ENCODE assay signal across 18 mouse cellular contexts in the genomic region with DNA sequence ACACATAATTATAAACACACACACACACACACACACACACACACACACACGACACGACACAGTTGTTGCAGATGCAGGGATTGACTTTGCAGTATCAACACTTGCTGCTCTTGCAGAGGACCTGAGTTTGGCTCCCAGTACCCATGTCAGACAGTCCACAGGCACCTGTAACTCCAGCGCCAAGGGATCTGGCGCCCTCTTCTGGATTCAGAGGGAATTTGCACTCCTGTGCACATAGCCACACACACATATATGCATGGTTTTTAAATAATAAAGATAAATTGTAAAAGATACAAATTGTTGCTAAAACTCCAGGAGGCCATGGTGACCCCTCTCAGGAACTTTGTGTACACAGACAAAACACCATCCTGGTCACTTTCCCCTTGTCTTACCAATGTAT. TPM values are rescaled to one million over a fixed set of nuclear protein-coding genes. Genes with fewer than 3 reads are reported as not detected.
DNase-seq lines count a peak whose midpoint lies in the region; ATAC-seq and TF ChIP-seq lines count a peak whose summit lies in the region.
"Had no signal": no experiment of that assay in that cellular context is flagged by ENCODE, and none has a peak within 500 bp of the region (broad histone marks: within the 10 kb centered on the region; RNA-seq: fewer than 3 reads in every experiment).

No protein-coding gene starts in this region.

- TF ChIP-seq CTCF in intestine, postnatal 0 days (IDR thresholded peaks at IDR 0.05; ENCODE audit: low read depth), result peak; percentile 51
- peak; percentile 32 for TF ChIP-seq CTCF in midbrain, postnatal 0 days (IDR thresholded peaks at IDR 0.05)

- no peaks in the 10 kb centered on the region; the same call in 1 of the 2 replicates for H3K27me3 ChIP-seq in intestine, postnatal 0 days (replicated peaks; ENCODE audit: control insufficient read depth, insufficient read depth, low read length)
- peaks cover 9% of the 10 kb centered on the region; the same call in 1 of the 2 replicates for H3K27me3 ChIP-seq in intestine, embryonic 15.5 days (replicated peaks)
- H3K27me3 ChIP-seq in midbrain, postnatal 0 days (ENCODE audit: insufficient read depth, low read length), result peaks cover 4% of the 10 kb centered on the region; the same call in 1 of the 2 replicates
- H3K27me3 ChIP-seq in midbrain, embryonic 13.5 days, result peaks cover 31% of the 10 kb centered on the region

- H3K9me3 ChIP-seq in intestine, postnatal 0 days (ENCODE audit: control insufficient read depth), result no peaks in the 10 kb centered on the region
- H3K9me3 ChIP-seq in intestine, embryonic 15.5 days, result no peaks in the 10 kb centered on the region
- H3K9me3 ChIP-seq in midbrain, postnatal 0 days (ENCODE audit: low read length), result no peaks in the 10 kb centered on the region
- 0 out of 2 replicates have a peak, but pooled peaks cover 3% of the 10 kb centered on the region for H3K9me3 ChIP-seq in midbrain, embryonic 13.5 days
- H3K9me3 ChIP-seq: hindbrain, embryonic 13.5 days; liver, embryonic 15.5 days; neural tube, embryonic 15.5 days had no signal

- no peak overlapping the region for H3K27ac ChIP-seq in intestine, postnatal 0 days (ENCODE audit: low read depth, low read length)
- no peak overlapping the region for H3K27ac ChIP-seq in intestine, embryonic 15.5 days
- H3K27ac ChIP-seq in midbrain, postnatal 0 days (ENCODE audit: low read depth, low read length), result no peak overlapping the region
- no peak overlapping the region for H3K27ac ChIP-seq in midbrain, embryonic 13.5 days
- H3K27ac ChIP-seq: hindbrain, embryonic 13.5 days; liver, embryonic 15.5 days; neural tube, embryonic 15.5 days had no signal

- DNase-seq in midbrain, postnatal 0 days (ENCODE audit: low spot score), result no peak
- peak; percentile 66 for DNase-seq in R1 (ENCODE audit: low read depth, low spot score)
- no peak for DNase-seq in right cerebral cortex, adult 18-20 months
- DNase-seq: cerebellum, adult 18-20 months; embryo, embryonic 11 days; gastrocnemius, postnatal 36 days; layer of hippocampus, adult 9-11 months had no signal

- no peak overlapping the region for H3K9ac ChIP-seq in intestine, postnatal 0 days (ENCODE audit: low read depth, low read length)
- H3K9ac ChIP-seq in intestine, embryonic 15.5 days, result no peak overlapping the region
- H3K9ac ChIP-seq in midbrain, postnatal 0 days (replicated peaks; ENCODE audit: low read length, poor library complexity, severe bottlenecking), result no peak overlapping the region
- no peak overlapping the region for H3K9ac ChIP-seq in midbrain, embryonic 13.5 days (replicated peaks)
- H3K9ac ChIP-seq: hindbrain, embryonic 13.5 days; liver, embryonic 15.5 days; neural tube, embryonic 15.5 days had no signal

- no peaks in the 10 kb centered on the region for H3K36me3 ChIP-seq in intestine, postnatal 0 days (ENCODE audit: control insufficient read depth, insufficient read depth)
- H3K36me3 ChIP-seq in intestine, embryonic 15.5 days, result no peaks in the 10 kb centered on the region
- H3K36me3 ChIP-seq in midbrain, postnatal 0 days (ENCODE audit: insufficient read depth, low read length), result no peaks in the 10 kb centered on the region
- no peaks in the 10 kb centered on the region for H3K36me3 ChIP-seq in midbrain, embryonic 13.5 days
- H3K36me3 ChIP-seq: hindbrain, embryonic 13.5 days; liver, embryonic 15.5 days; neural tube, embryonic 15.5 days had no signal

- H3K4me3 ChIP-seq in intestine, postnatal 0 days (ENCODE audit: low read depth, low read length), result no peak overlapping the region
- no peak overlapping the region for H3K4me3 ChIP-seq in intestine, embryonic 15.5 days (replicated peaks)
- H3K4me3 ChIP-seq in midbrain, postnatal 0 days (ENCODE audit: low read depth, low read length), result no peak overlapping the region
- no peak overlapping the region for H3K4me3 ChIP-seq in midbrain, embryonic 13.5 days (replicated peaks)
- H3K4me3 ChIP-seq: hindbrain, embryonic 13.5 days; liver, embryonic 15.5 days; neural tube, embryonic 15.5 days had no signal

- no peaks in the 10 kb centered on the region for H3K4me1 ChIP-seq in intestine, postnatal 0 days (replicated peaks; ENCODE audit: control insufficient read depth, insufficient read depth, low read length)
- no peaks in the 10 kb centered on the region; the same call in 1 of the 2 replicates for H3K4me1 ChIP-seq in intestine, embryonic 15.5 days (replicated peaks)
- H3K4me1 ChIP-seq in midbrain, postnatal 0 days (ENCODE audit: insufficient read depth, low read length), result no peaks in the 10 kb centered on the region
- peaks cover 10% of the 10 kb centered on the region for H3K4me1 ChIP-seq in midbrain, embryonic 13.5 days (replicated peaks)

- no peak overlapping the region for H3K4me2 ChIP-seq in intestine, postnatal 0 days (replicated peaks; ENCODE audit: low read depth)
- H3K4me2 ChIP-seq in intestine, embryonic 15.5 days (replicated peaks), result no peak overlapping the region
- no peak overlapping the region for H3K4me2 ChIP-seq in midbrain, postnatal 0 days (ENCODE audit: low read depth, low read length, poor library complexity, severe bottlenecking)
- no peak overlapping the region for H3K4me2 ChIP-seq in midbrain, embryonic 13.5 days (replicated peaks)
- H3K4me2 ChIP-seq: hindbrain, embryonic 13.5 days; liver, embryonic 15.5 days; neural tube, embryonic 15.5 days had no signal

- no peak for ATAC-seq in intestine, postnatal 0 days
- no peak for ATAC-seq in intestine, embryonic 15.5 days
- no peak for ATAC-seq in midbrain, postnatal 0 days (ENCODE audit: low FRiP score)
- ATAC-seq in midbrain, embryonic 13.5 days, result no peak
- ATAC-seq in granulocyte monocyte progenitor cell, adult 5-6 weeks (replicated peaks; ENCODE audit: poor library complexity, severe bottlenecking), result no peak

- 59% methylated on average over 4 of the region's 4 CpGs for WGBS in intestine, postnatal 0 days
- 65% methylated on average over 4 of the region's 4 CpGs for WGBS in intestine, embryonic 15.5 days
- 68% methylated on average over 4 of the region's 4 CpGs for WGBS in midbrain, postnatal 0 days
- 67% methylated on average over 4 of the region's 4 CpGs for WGBS in midbrain, embryonic 13.5 days

RNA-seq across cellular contexts. Expression of a gene that starts 20.2 kb away (rescaled TPM):
- 5.9 and 7.0 TPM in 2 replicates for polyA plus RNA-seq in intestine, postnatal 0 days (2015; fragmentation: Nextera tagmentation; extraction: Ambion mirVana)
- polyA plus RNA-seq in intestine, embryonic 15.5 days (2015; fragmentation: Nextera tagmentation; extraction: Ambion mirVana), result 11.2 and 11.5 TPM in 2 replicates
- 7.8 and 8.8 TPM in 2 replicates for total RNA-seq in midbrain, postnatal 0 days (2014; rRNA removed)
- 4.4 and 5.3 TPM in 2 replicates for polyA plus RNA-seq in midbrain, postnatal 0 days (2015; fragmentation: Nextera tagmentation; extraction: Ambion mirVana)
- polyA plus RNA-seq in midbrain, embryonic 13.5 days (2015; fragmentation: Nextera tagmentation; extraction: Ambion mirVana), result 7.8 and 9.2 TPM in 2 replicates
- total RNA-seq in granulocyte monocyte progenitor cell, adult 5-6 weeks (2014; fragmentation: Nextera tagmentation), result 11.1 and 13.3 TPM in 2 replicates
- total RNA-seq in granulocyte monocyte progenitor cell, adult 5-6 weeks (2017), result 11.8 and 12.7 TPM in 2 replicates

RNA-seq across cellular contexts. Expression of a gene that starts 25.7 kb away (rescaled TPM):
- polyA plus RNA-seq in intestine, postnatal 0 days (2015; fragmentation: Nextera tagmentation; extraction: Ambion mirVana), result not detected in 2 replicates
- polyA plus RNA-seq in intestine, embryonic 15.5 days (2015; fragmentation: Nextera tagmentation; extraction: Ambion mirVana), result not detected in 2 replicates
- total RNA-seq in midbrain, postnatal 0 days (2014; rRNA removed), result not detected in 2 replicates
- polyA plus RNA-seq in midbrain, postnatal 0 days (2015; fragmentation: Nextera tagmentation; extraction: Ambion mirVana), result not detected in 2 replicates
- polyA plus RNA-seq in midbrain, embryonic 13.5 days (2015; fragmentation: Nextera tagmentation; extraction: Ambion mirVana), result not detected in 2 replicates
- not detected in 2 replicates for total RNA-seq in granulocyte monocyte progenitor cell, adult 5-6 weeks (2014; fragmentation: Nextera tagmentation)
- 0.26 TPM in 1 of 2 replicates, not detected in the other for total RNA-seq in granulocyte monocyte progenitor cell, adult 5-6 weeks (2017)
- total RNA-seq: gastrocnemius, postnatal 36 days; left cerebral cortex, postnatal 14 days had no signal
- polyA plus RNA-seq: heart, embryonic 14.5 days; hindbrain, embryonic 13.5 days; kidney, embryonic 14.5 days; liver, embryonic 15.5 days; neural tube, embryonic 15.5 days; urinary bladder, adult 2 months had no signal

RNA-seq across cellular contexts. Expression of a gene that starts 44.2 kb away (rescaled TPM):
- 0.21 and 0.22 TPM in 2 replicates for polyA plus RNA-seq in intestine, postnatal 0 days (2015; fragmentation: Nextera tagmentation; extraction: Ambion mirVana)
- 4.8 and 6.4 TPM in 2 replicates for polyA plus RNA-seq in intestine, embryonic 15.5 days (2015; fragmentation: Nextera tagmentation; extraction: Ambion mirVana)
- not detected in 2 replicates for total RNA-seq in midbrain, postnatal 0 days (2014; rRNA removed)
- not detected in 2 replicates for polyA plus RNA-seq in midbrain, postnatal 0 days (2015; fragmentation: Nextera tagmentation; extraction: Ambion mirVana)
- 0.17 and 0.26 TPM in 2 replicates for polyA plus RNA-seq in midbrain, embryonic 13.5 days (2015; fragmentation: Nextera tagmentation; extraction: Ambion mirVana)
- 0.45 and 1.2 TPM in 2 replicates for total RNA-seq in granulocyte monocyte progenitor cell, adult 5-6 weeks (2014; fragmentation: Nextera tagmentation)
- 2.2 and 3.0 TPM in 2 replicates for total RNA-seq in granulocyte monocyte progenitor cell, adult 5-6 weeks (2017)
- total RNA-seq: gastrocnemius, postnatal 36 days; left cerebral cortex, postnatal 14 days had no signal
